Comparison of ENCODE assay signal across 9 mouse cellular contexts in genomic region chr5:147589814-147590213, GRCm38 (mm10).
DNase-seq lines count a peak whose midpoint lies in the region; ATAC-seq lines count a peak whose summit lies in the region.
"Had no signal": no experiment of that assay in that cellular context is flagged by ENCODE, and none has a peak within 500 bp of the region (broad histone marks: within the 10 kb centered on the region; RNA-seq: fewer than 3 reads in every experiment).

No protein-coding gene starts in this region.

- H3K36me3 ChIP-seq in kidney, embryonic 15.5 days: no peaks in the 10 kb centered on the region
- no peaks in the 10 kb centered on the region for H3K36me3 ChIP-seq in neural tube, embryonic 11.5 days (ENCODE audit: control insufficient read depth, insufficient read depth, low read length)
- H3K36me3 ChIP-seq: embryonic facial prominence, embryonic 13.5 days had no signal

- H3K27me3 ChIP-seq in kidney, embryonic 15.5 days: no peaks in the 10 kb centered on the region
- no peaks in the 10 kb centered on the region for H3K27me3 ChIP-seq in neural tube, embryonic 11.5 days (ENCODE audit: control insufficient read depth, insufficient read depth, low read length)
- H3K27me3 ChIP-seq: embryonic facial prominence, embryonic 13.5 days had no signal

- DNase-seq in adrenal gland, adult (ENCODE audit: inconsistent age in 2 of 2, low spot score in 1 of 2): peak; percentile 25 to 43
- no peak for DNase-seq in adrenal gland, adult 8-10 months
- peak; percentile 6 to 11 for DNase-seq in urinary bladder, adult 18-20 months (ENCODE audit: low spot score in 2 of 2)
- no peak for DNase-seq in urinary bladder, postnatal 10 days (ENCODE audit: low spot score)
- DNase-seq in neural tube, embryonic 11.5 days (ENCODE audit: low spot score): peak; percentile 28
- no peak for DNase-seq in testis, postnatal 14 days (ENCODE audit: low spot score)
- no peak for DNase-seq in left cerebral cortex, adult 11 months (ENCODE audit: low spot score)

- ATAC-seq in kidney, embryonic 15.5 days (replicated peaks; ENCODE audit: low FRiP score): peak; percentile 87
- no peak for ATAC-seq in neural tube, embryonic 11.5 days (ENCODE audit: insufficient read depth, low FRiP score, low TSS enrichment)

- H3K4me3 ChIP-seq in kidney, embryonic 15.5 days (replicated peaks): no peak overlapping the region
- no peak overlapping the region for H3K4me3 ChIP-seq in neural tube, embryonic 11.5 days (ENCODE audit: low read depth, low read length)
- H3K4me3 ChIP-seq: embryonic facial prominence, embryonic 13.5 days had no signal

- H3K4me2 ChIP-seq in kidney, embryonic 15.5 days: peak overlapping the region; percentile 27
- H3K4me2 ChIP-seq in neural tube, embryonic 11.5 days (ENCODE audit: low read depth): no peak overlapping the region
- H3K4me2 ChIP-seq: embryonic facial prominence, embryonic 13.5 days had no signal

- peaks cover 12% of the 10 kb centered on the region for H3K4me1 ChIP-seq in kidney, embryonic 15.5 days
- no peaks in the 10 kb centered on the region for H3K4me1 ChIP-seq in neural tube, embryonic 11.5 days (ENCODE audit: control insufficient read depth, insufficient read depth, low read length)
- H3K4me1 ChIP-seq: embryonic facial prominence, embryonic 13.5 days had no signal

- H3K27ac ChIP-seq in kidney, embryonic 15.5 days: peak overlapping the region; percentile 78
- H3K27ac ChIP-seq in neural tube, embryonic 11.5 days (ENCODE audit: low read depth, low read length): no peak overlapping the region
- H3K27ac ChIP-seq: embryonic facial prominence, embryonic 13.5 days had no signal

- no peaks in the 10 kb centered on the region for H3K9me3 ChIP-seq in kidney, embryonic 15.5 days (replicated peaks)
- H3K9me3 ChIP-seq in neural tube, embryonic 11.5 days (ENCODE audit: control insufficient read depth, low read length): no peaks in the 10 kb centered on the region
- H3K9me3 ChIP-seq: embryonic facial prominence, embryonic 13.5 days had no signal

- H3K9ac ChIP-seq in kidney, embryonic 15.5 days: no peak overlapping the region
- no peak overlapping the region for H3K9ac ChIP-seq in neural tube, embryonic 11.5 days (ENCODE audit: low read length)
- H3K9ac ChIP-seq: embryonic facial prominence, embryonic 13.5 days had no signal

- WGBS in kidney, embryonic 15.5 days: 27% methylated on average over 12 of the region's 12 CpGs
- 53% methylated on average over 12 of the region's 12 CpGs for WGBS in neural tube, embryonic 11.5 days

Comparison
In these comparisons a context has a peak if more than half of its experiments do, and no peak if none do; other contexts are left out.
1. DNase-seq: peak in adrenal gland, adult (2 of 2), urinary bladder, adult 18-20 months (2 of 2) and neural tube, embryonic 11.5 days (single experiment); none in adrenal gland, adult 8-10 months (single experiment), urinary bladder, postnatal 10 days (single experiment), testis, postnatal 14 days (single experiment) and left cerebral cortex, adult 11 months (single experiment).